Mouse (Mus musculus) stomach, postnatal 0 days (tissue): ENCODE measurements around the gene Acot7.

Source experiments
- CTCF ChIP-seq: IDR thresholded peaks from 2 replicates; pipeline ENCODE4 v1.5.1; 2016; ENCODE audit warnings: antibody characterized with exemption, low read depth, mild to moderate bottlenecking, moderate library complexity
- EP300 ChIP-seq: optimal IDR thresholded peaks from 2 replicates; pipeline ENCODE3; 2016; ENCODE audit warnings: antibody characterized with exemption

DNA sequence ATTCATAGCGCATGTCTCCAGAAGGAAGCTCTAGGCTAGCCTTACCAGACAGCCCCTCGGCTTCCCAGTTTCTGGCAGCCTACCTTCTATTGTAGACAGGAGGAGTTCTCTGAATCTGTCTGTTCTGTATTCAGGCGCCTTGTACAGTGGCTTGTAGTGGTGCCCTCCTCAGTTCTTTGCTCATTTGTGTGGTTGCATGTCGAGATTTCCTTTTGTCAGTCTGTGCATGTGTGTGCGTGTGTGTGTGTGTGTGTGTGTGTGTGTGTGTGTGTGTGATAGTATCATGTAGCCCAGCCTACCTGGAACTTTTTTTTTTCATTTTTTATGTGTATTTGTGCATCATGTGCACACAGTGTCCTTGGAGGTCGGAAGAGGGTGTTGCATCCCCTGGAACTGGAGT lies 11.1 kb downstream of the Acot7 start:
- TF ChIP-seq EP300 (no peak), CTCF (no peak)
